Comparison of ENCODE assay signal across 8 mouse cellular contexts in the genomic region with DNA sequence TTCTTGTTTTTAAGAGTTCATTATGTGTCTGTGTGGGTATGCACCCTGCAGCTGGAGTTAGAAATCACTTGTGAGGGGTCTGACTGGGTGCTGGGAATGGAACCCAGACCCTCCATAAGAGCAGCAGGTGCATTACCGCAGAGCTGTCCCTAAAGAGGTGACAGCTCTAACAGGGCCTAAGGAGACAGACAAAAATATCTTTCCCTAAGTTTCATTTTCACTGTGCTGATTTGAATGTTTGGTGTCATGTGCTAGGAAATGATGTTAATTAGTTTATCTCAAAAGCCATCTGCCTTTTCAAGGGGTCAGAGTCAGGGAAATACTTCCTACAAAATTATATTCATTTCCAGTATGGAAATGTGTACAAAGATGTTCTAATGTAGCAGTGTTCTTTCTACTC. TPM values are rescaled to one million over a fixed set of nuclear protein-coding genes. Genes with fewer than 3 reads are reported as not detected.
DNase-seq lines count a peak whose midpoint lies in the region; ATAC-seq and TF ChIP-seq lines count a peak whose summit lies in the region.
"Had no signal": no experiment of that assay in that cellular context is flagged by ENCODE, and none has a peak within 500 bp of the region (broad histone marks: within the 10 kb centered on the region; RNA-seq: fewer than 3 reads in every experiment).

A gene (plus strand): TSS at position 38 of the 400 bp plus-strand sequence.

- no peak for TF ChIP-seq POLR2A in limb, embryonic 14.5 days (IDR thresholded peaks at IDR 0.05; ENCODE audit: borderline replicate concordance, extremely low read depth, insufficient read depth, insufficient read length)

- H3K4me2 ChIP-seq in forebrain, postnatal 0 days (ENCODE audit: low read depth) = peak within 1 kb of the TSS; percentile 48
- peak within 1 kb of the TSS; percentile 74 for H3K4me2 ChIP-seq in limb, embryonic 14.5 days (replicated peaks; ENCODE audit: low read depth, low read length, severe bottlenecking)
- peak within 1 kb of the TSS; percentile 62 for H3K4me2 ChIP-seq in stomach, embryonic 14.5 days (replicated peaks; ENCODE audit: low read depth, low read length)

- no peak for ATAC-seq in megakaryocyte, adult 5-6 weeks (ENCODE audit: poor library complexity, severe bottlenecking)
- ATAC-seq in forebrain, postnatal 0 days = no peak
- no peak for ATAC-seq in limb, embryonic 14.5 days (ENCODE audit: low FRiP score, low read depth)
- ATAC-seq in stomach, embryonic 14.5 days (ENCODE audit: insufficient number of reproducible peaks, insufficient read depth, low FRiP score, low read depth) = no peak

- no peaks in the 10 kb centered on the region for H3K27me3 ChIP-seq in megakaryocyte, embryonic 14.5 days (replicated peaks)
- H3K27me3 ChIP-seq in forebrain, postnatal 0 days (ENCODE audit: insufficient read depth, low read length) = no peaks in the 10 kb centered on the region
- no peaks in the 10 kb centered on the region for H3K27me3 ChIP-seq in limb, embryonic 14.5 days (ENCODE audit: control insufficient read depth, insufficient read depth, low read length)
- H3K27me3 ChIP-seq in stomach, embryonic 14.5 days (ENCODE audit: control insufficient read depth, insufficient read depth, low read length) = no peaks in the 10 kb centered on the region

- no peak within 1 kb of the TSS for H3K9ac ChIP-seq in forebrain, postnatal 0 days
- peak within 1 kb of the TSS; percentile 59 for H3K9ac ChIP-seq in limb, embryonic 14.5 days (ENCODE audit: low read depth, low read length, severe bottlenecking)
- no peak within 1 kb of the TSS; the same call in 1 of the 2 replicates for H3K9ac ChIP-seq in stomach, embryonic 14.5 days (replicated peaks; ENCODE audit: low read depth, low read length)

- peak within 1 kb of the TSS; percentile 82 for H3K4me3 ChIP-seq in megakaryocyte, embryonic 14.5 days (replicated peaks)
- H3K4me3 ChIP-seq in forebrain, postnatal 0 days (ENCODE audit: low read depth, low read length) = peak within 1 kb of the TSS; percentile 9; the same call in 1 of the 2 replicates
- H3K4me3 ChIP-seq in limb, embryonic 14.5 days (replicated peaks; ENCODE audit: low read length) = peak within 1 kb of the TSS; percentile 49
- H3K4me3 ChIP-seq in stomach, embryonic 14.5 days (ENCODE audit: low read depth, low read length) = peak within 1 kb of the TSS; percentile 37

- no peak for DNase-seq in forebrain, postnatal 0 days
- no peak for DNase-seq in limb, embryonic 14.5 days (ENCODE audit: low spot score)
- no peak for DNase-seq in natural killer cell, adult 2 months (ENCODE audit: low spot score in 2 of 2)
- DNase-seq in frontal cortex, postnatal 10 days (ENCODE audit: low spot score in 2 of 2) = no peak

- H3K27ac ChIP-seq in forebrain, postnatal 0 days (ENCODE audit: low read depth, low read length) = peak within 1 kb of the TSS; percentile 76
- peak within 1 kb of the TSS; percentile 94 for H3K27ac ChIP-seq in limb, embryonic 14.5 days (replicated peaks; ENCODE audit: low read depth, low read length)
- H3K27ac ChIP-seq in stomach, embryonic 14.5 days (ENCODE audit: low read length) = peak within 1 kb of the TSS; percentile 97
- H3K27ac ChIP-seq: macrophage had no signal

- no peak for TF ChIP-seq CTCF in forebrain, postnatal 0 days (IDR thresholded peaks at IDR 0.05; ENCODE audit: low read depth)

- 88% methylated on average over 1 of the region's 1 CpGs for WGBS in forebrain, postnatal 0 days
- 96% methylated on average over 1 of the region's 1 CpGs for whole genome bisulfite sequencing in limb, embryonic 14.5 days
- WGBS in stomach, embryonic 14.5 days = 96% methylated on average over 1 of the region's 1 CpGs

- H3K4me1 ChIP-seq in megakaryocyte, embryonic 14.5 days = peaks cover 62% of the 10 kb centered on the region
- peaks cover 8% of the 10 kb centered on the region for H3K4me1 ChIP-seq in forebrain, postnatal 0 days (ENCODE audit: insufficient read depth)
- peaks cover 36% of the 10 kb centered on the region for H3K4me1 ChIP-seq in limb, embryonic 14.5 days (ENCODE audit: control insufficient read depth, insufficient read depth, low read length)
- H3K4me1 ChIP-seq in stomach, embryonic 14.5 days (ENCODE audit: control insufficient read depth, insufficient read depth, low read length) = peaks cover 23% of the 10 kb centered on the region

- H3K9me3 ChIP-seq in megakaryocyte, embryonic 14.5 days = no peaks in the 10 kb centered on the region
- H3K9me3 ChIP-seq in forebrain, postnatal 0 days (ENCODE audit: low read length) = no peaks in the 10 kb centered on the region
- no peaks in the 10 kb centered on the region for H3K9me3 ChIP-seq in limb, embryonic 14.5 days (ENCODE audit: control insufficient read depth, low read length)
- H3K9me3 ChIP-seq in stomach, embryonic 14.5 days (ENCODE audit: control insufficient read depth, low read depth, low read length) = no peaks in the 10 kb centered on the region

- peaks cover 100% of the 10 kb centered on the region for H3K36me3 ChIP-seq in megakaryocyte, embryonic 14.5 days (replicated peaks; ENCODE audit: low read length)
- peaks cover 20% of the 10 kb centered on the region for H3K36me3 ChIP-seq in forebrain, postnatal 0 days (ENCODE audit: insufficient read depth)
- peaks cover 24% of the 10 kb centered on the region for H3K36me3 ChIP-seq in limb, embryonic 14.5 days (ENCODE audit: control insufficient read depth, insufficient read depth, low read length)
- H3K36me3 ChIP-seq in stomach, embryonic 14.5 days (ENCODE audit: control insufficient read depth, insufficient read depth, low read length) = peaks cover 24% of the 10 kb centered on the region

RNA-seq across cellular contexts. Expression of the gene that starts here (rescaled TPM):
- polyA plus RNA-seq in megakaryocyte, embryonic 14.5 days (2012; ENCODE audit: insufficient read depth, low replicate concordance) = not detected in 2 replicates
- not detected in 2 replicates for total RNA-seq in megakaryocyte, adult 5-6 weeks (2015)
- total RNA-seq in megakaryocyte, adult 5-6 weeks (2017) = not detected in 2 replicates
- not detected in 2 replicates for total RNA-seq in forebrain, postnatal 0 days (2014; rRNA removed)
- not detected in 2 replicates for polyA plus RNA-seq in forebrain, postnatal 0 days (2015; fragmentation: Nextera tagmentation; extraction: Ambion mirVana)
- polyA plus RNA-seq in limb, embryonic 14.5 days (2012; rRNA removed) = not detected in 2 replicates
- polyA plus RNA-seq in limb, embryonic 14.5 days (2014; fragmentation: Nextera tagmentation; extraction: Ambion mirVana) = not detected in 2 replicates
- not detected in 2 replicates for polyA plus RNA-seq in stomach, embryonic 14.5 days (2014; fragmentation: Nextera tagmentation; extraction: Ambion mirVana)
- polyA plus RNA-seq: macrophage had no signal

Comparison
In these comparisons a context has a peak if more than half of its experiments do, and no peak if none do; other contexts are left out.
1. H3K4me3 ChIP-seq: peak in every context shown above with its lines; median percentile 82 in megakaryocyte, embryonic 14.5 days; 49 in limb, embryonic 14.5 days; 37 in stomach, embryonic 14.5 days; 9 in forebrain, postnatal 0 days.